Mouse (Mus musculus) frontal cortex, adult 2 months (tissue): ENCODE measurements around the gene Aloxe3. TPM values are rescaled to one million over a fixed set of nuclear protein-coding genes. Genes with fewer than 3 reads are reported as not detected.

Source experiments
- DNase-seq, 2 experiments: peaks; one replicate each; pipeline ENCODE4 v3.0.0; 2022; ENCODE audit warnings: low spot score in 1 of 2; ENCODE audit errors: extremely low spot score in 1 of 2
- polyA plus RNA-seq: library from polyadenylated mRNA; depleted of rRNA; stranded (reverse); fragments of >200 nt; gene quantifications from 2 replicates; pipeline ENCODE4 v1.2.3, GENCODE M21; 2012; rRNA removed

Gene Aloxe3
- polyA plus RNA-seq, 1 experiment, result 8.0 TPM

DNA sequence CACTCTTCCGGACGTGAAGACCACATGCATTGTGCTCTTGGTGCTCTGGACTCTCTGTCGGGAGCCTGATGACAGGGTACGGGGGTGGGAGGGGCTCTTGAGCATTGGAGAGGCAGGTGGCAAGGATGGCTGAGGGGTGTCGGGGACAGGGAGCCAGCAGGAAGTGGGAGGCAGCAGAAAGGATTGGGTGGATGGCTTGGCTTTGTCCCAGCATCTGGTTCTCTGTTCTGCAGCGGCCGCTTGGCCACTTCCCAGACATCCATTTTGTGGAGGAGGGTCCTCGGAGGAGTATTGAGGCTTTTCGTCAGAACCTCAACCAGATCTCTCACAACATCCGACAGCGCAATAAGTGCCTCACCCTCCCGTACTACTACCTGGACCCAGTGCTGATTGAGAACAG, 43.6 kb downstream of the Aloxe3 start:
- DNase-seq, result peak; percentile 46 to 76

DNA sequence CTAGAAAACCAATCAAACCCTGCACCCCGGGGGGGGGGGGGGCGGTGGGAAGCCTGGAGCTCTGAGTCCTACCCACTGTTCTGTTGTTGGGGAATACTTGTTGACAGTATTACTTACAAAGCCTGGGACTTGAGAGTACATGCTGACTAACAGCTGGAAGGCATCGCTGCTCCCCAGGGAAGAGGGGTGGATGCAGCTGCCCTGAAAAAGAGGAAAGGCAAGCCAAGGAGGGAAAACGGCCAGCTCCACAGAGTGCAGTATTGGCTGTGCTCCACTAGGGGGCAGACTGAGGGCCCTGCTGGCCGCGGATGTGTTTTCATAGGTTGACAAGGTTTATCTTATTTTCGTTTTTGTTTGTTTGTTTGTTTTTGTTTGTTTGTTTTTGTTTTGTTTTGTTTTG, 45.9 kb downstream of the Aloxe3 start:
- DNase-seq, result peak in 1 of 2 experiments; percentile 62

DNA sequence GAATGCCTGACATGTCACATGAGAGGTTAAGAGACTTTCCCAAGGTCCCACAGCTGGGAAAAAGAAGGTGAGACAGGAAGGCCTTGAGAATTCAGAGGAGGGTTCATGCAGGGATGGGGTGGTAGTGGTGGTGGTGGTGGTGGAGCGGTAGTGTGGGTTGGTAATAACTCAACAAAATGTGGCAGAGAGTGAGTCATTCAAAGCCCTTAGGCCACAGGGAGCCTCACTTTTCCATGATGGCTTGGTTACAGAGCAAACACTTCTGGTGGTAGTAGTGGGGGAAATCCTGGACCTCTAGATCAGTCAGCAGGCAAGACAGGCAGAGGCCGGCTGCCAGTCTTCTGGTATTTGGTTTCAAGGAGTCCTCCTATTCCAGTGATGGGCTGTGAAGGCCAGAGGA, 46.9 kb downstream of the Aloxe3 start:
- DNase-seq, result no peak

DNA sequence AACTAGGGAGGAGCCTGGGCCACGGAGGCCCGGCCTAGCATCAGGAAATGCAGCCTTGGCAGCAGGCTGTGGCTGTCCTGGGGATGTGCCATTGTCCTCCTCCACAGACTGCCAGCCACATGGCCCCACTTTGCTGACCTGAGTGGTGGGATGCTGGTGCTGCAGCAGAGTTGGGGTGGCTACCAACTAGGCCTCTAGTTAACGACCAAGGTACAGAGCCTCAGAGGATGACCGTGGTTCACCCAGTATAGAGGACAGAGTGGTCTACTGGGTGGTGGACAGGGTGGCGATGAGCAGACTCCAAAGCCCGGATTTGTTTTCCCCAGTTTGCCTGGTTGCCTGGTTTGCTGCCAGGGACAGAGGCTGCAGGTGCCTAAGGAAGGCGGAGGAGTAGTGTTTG, 49.0 kb downstream of the Aloxe3 start:
- DNase-seq, result no peak

GRCm38 (mm10) chr11:69178525-69178924, 52.8 kb downstream of the Aloxe3 start:
- DNase-seq, result no peak

DNA sequence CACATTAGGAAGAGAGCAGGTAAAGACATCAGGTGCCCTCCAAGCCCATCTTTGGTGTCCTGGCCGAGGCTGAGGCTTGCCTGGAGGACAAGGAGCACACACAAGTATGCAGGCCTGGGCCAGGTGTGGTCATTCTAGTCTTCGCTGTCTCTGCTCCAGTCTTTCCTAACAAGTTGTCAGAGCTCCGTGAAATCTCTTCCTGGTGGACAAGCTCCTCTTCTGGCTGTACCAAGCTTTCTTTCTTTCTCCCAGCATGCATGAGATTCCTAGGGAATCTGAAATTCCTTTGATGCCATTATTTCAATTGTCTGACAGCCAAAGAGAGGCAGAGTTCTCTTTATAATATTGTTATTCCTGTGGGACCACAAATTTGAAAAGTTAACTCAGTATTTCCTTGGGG, 53.8 kb downstream of the Aloxe3 start:
- DNase-seq, result no peak

DNA sequence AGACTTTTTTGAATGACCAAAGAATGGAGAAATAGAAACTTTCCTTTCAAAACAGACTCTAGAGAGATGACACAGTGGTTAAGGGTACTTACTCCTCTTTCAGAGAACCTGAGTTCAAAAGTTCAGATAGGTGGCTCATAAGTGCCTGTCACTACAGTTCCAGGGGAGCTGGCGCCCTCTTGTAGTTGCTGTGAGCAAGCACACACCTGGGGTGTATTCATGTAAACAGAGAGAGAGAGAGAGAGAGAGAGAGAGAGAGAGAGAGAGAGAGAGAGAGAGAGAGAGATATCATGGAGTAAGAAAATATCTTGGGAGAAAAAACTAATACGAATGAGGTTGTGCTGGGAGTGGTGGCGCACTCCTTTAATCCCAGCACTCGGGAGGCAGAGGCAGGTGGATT, 54.4 kb downstream of the Aloxe3 start:
- no peak for DNase-seq

DNA sequence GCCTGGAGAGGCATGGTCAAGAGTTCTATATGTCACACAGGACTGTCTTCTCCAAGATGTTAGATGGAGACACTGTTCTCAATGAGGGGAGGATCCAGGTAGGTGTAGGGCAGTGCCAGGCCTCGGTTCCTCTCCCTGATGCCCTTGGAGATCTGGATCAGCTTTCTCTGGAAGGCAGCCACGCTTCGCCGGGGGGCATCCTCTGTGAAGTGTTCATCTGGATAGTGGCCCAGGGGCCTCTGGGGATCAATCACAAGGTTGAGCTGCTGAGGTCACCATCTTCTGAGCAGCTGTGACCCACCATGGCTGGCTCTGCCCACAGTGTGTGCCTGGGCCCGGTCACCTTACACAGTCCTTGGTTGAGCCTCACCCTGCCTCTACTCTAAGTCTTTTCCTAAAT, 59.3 kb downstream of the Aloxe3 start:
- no peak for DNase-seq

DNA sequence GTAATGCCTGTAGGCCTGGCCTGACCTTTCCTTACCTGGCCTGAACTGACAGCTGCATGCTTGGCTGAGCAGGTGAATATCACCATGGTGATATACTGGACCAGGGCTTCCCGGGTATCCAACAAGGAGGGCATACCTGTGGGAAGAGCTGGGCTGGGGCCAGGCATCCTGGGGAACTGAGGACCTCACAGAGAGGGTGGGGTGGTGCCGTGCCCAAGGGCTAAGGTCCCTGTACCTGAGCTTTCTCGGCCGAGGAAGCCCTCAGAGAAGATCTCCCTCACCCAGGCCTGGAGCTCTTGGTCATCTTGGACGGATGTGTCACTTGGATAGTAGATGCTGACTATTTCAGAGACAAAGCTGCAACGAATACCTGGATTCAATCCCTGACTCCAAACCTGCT, 60.2 kb downstream of the Aloxe3 start:
- DNase-seq, result no peak

DNA sequence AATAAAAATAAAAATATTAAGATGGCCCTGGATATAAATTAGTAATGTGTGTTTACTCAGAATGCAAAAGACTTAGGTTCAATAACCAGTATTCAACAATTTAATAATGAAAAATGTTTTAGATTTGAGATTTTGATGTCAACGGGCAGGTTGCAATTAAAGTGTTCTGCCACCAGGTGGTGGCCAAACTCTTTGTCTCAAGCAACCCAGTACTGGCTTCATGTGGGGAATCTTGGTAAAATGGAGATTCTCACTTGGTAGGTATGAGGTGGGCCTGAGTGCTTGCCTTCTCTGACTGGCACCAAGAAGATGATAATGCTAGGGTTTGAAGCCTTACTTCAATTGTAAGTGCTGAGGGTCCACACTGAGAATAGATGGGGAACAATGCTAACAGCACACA, 67.1 kb downstream of the Aloxe3 start:
- DNase-seq, result peak in 1 of 2 experiments; percentile 49

DNA sequence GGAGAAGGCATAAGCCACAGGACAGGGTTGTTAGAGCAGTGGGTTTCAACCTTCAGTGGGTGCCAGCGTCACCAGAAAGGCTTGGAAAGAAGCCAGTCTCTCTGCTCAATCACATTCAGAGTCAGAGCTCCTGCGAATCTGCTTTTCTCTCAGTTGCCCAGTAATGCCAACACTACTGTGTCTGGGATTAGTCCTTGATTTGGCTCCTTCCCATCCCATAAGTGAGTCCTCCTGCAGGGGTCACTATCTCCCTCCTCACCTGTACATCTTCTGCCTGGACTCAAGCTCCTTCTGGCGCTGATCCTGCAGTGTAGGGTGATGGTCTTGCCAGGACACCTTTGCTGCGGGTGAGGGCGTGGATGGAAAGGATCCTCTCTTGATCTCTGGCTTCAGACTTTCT, 71.1 kb downstream of the Aloxe3 start:
- no peak for DNase-seq

DNA sequence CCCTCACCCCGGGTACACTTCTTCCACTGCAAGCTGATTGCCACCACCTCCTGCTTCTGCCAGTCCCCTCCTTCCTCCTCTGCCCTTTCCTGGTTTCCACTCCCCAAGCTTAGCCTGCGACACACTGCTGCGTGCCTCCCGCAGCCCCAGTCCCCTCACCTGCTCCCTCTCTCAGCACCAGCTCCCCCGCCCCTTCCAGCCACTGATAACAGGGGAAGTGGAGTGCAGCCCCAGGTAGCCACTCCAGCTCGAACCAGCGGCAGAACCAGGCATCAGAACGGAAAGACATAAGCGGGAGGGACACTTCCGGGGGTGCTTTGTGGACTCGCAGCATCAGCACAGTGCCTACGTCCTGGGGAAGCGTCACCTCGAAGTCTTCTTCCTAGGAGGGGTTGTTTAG, 71.5 kb downstream of the Aloxe3 start:
- DNase-seq, result peak in 1 of 2 experiments; percentile 12

DNA sequence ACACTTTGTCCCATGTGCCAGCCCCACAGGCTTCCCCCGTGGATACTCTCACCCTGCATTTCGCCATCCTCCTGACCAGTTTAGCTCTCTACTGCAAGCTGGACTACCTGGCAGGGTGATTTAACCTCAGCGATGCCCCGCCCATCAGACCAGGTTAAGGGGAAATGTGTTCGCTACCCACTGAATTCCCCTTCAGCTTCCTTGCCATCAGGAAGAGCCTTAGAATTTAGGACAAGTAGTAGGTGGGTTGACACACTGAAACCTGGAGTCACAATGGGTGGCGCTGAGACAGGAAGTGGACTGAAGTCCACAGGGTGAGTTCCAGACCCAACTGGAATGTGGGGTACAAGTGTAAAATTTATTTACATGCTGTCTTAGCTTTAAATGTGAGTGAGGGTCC, 72.0 kb downstream of the Aloxe3 start, which contains the start of gene Alox8:
Alox8 (minus strand) TSS at position 101 of the 400 bp plus-strand sequence.
- no peak for DNase-seq

Other genes with a start within 250 kb of the Aloxe3 start
- 0.02 TPM in 1 of 2 replicates, not detected in the other for gene Rnf222, start 237.3 kb upstream of the Aloxe3 start, polyA plus RNA-seq
- 1,561 and 1,707 TPM in 2 replicates for gene Rpl26, start 224.3 kb upstream of the Aloxe3 start, polyA plus RNA-seq
- 0.48 and 0.82 TPM in 2 replicates for gene Odf4, start 198.8 kb upstream of the Aloxe3 start, polyA plus RNA-seq
- gene Arhgef15, start 168.4 kb upstream of the Aloxe3 start, polyA plus RNA-seq, result 17.6 and 23.9 TPM in 2 replicates
- gene Slc25a35, start 157.8 kb upstream of the Aloxe3 start, polyA plus RNA-seq, result 15.3 and 15.5 TPM in 2 replicates
- gene Rangrf, start 150.7 kb upstream of the Aloxe3 start, polyA plus RNA-seq, result 26.1 and 26.2 TPM in 2 replicates
- 19.0 and 19.8 TPM in 2 replicates for gene Pfas, start 117.4 kb upstream of the Aloxe3 start, polyA plus RNA-seq
- gene Ctc1, start 110.0 kb upstream of the Aloxe3 start, polyA plus RNA-seq, result 48.7 and 49.2 TPM in 2 replicates
- 0.96 and 1.1 TPM in 2 replicates for gene Aurkb, start 80.2 kb upstream of the Aloxe3 start, polyA plus RNA-seq
- gene Borcs6, start 66.2 kb upstream of the Aloxe3 start, polyA plus RNA-seq, result 28.6 and 32.0 TPM in 2 replicates
- 22.0 and 23.5 TPM in 2 replicates for gene Tmem107, start 55.1 kb upstream of the Aloxe3 start, polyA plus RNA-seq
- gene Vamp2, start 37.4 kb upstream of the Aloxe3 start, polyA plus RNA-seq, result 1,200 and 1,339 TPM in 2 replicates
- gene Per1, start 30.7 kb upstream of the Aloxe3 start, polyA plus RNA-seq, result 42.7 and 55.8 TPM in 2 replicates
- 0.78 and 0.86 TPM in 2 replicates for gene Hes7, start 5.5 kb upstream of the Aloxe3 start, polyA plus RNA-seq
- gene 9130213A22Rik, start 3.3 kb upstream of the Aloxe3 start, polyA plus RNA-seq, result 1.8 and 1.9 TPM in 2 replicates
- 2.0 TPM in 2 replicates for gene Alox12b, start 31.1 kb downstream of the Aloxe3 start, polyA plus RNA-seq
- gene Alox8, start 71.9 kb downstream of the Aloxe3 start, polyA plus RNA-seq, result 1.6 and 1.8 TPM in 2 replicates
- 0.92 and 1.00 TPM in 2 replicates for gene Gucy2e, start 111.1 kb downstream of the Aloxe3 start, polyA plus RNA-seq
- gene Cntrob, start 197.9 kb downstream of the Aloxe3 start, polyA plus RNA-seq, result 27.8 and 31.3 TPM in 2 replicates
- gene Trappc1, start 198.1 kb downstream of the Aloxe3 start, polyA plus RNA-seq, result 73.4 and 85.0 TPM in 2 replicates
- 105 and 109 TPM in 2 replicates for gene Kcnab3, start 200.4 kb downstream of the Aloxe3 start, polyA plus RNA-seq
- 130 and 138 TPM in 2 replicates for gene Rnf227, start 214.6 kb downstream of the Aloxe3 start, polyA plus RNA-seq
- gene Chd3, start 243.5 kb downstream of the Aloxe3 start, polyA plus RNA-seq, result 374 and 399 TPM in 2 replicates